Mouse (Mus musculus) limb, embryonic 10.5 days (tissue): ENCODE data around the gene Olig3. TPM values are rescaled to one million over a fixed set of nuclear protein-coding genes. Genes with fewer than 3 reads are reported as not detected.

Experiments used
- DNase-seq: peaks from one replicate; pipeline ENCODE4 v3.0.0-alpha.2; 2017; ENCODE audit warnings: low spot score
- H3K27ac ChIP-seq: fragments of 300-500 bp; sonication (generic); 2 replicates; pipeline ENCODE4 v1.5.1; 2016; ENCODE audit warnings: mild to moderate bottlenecking
- H3K27me3 ChIP-seq: fragments of 300-500 bp; sonication (generic); 2 replicates; pipeline ENCODE4 v1.6.1; 2016; ENCODE audit warnings: low read depth, mild to moderate bottlenecking; ENCODE audit not compliant: poor library complexity, severe bottlenecking
- H3K36me3 ChIP-seq: fragments of 300-500 bp; sonication (generic); 2 replicates; pipeline ENCODE4 v1.6.1; 2016; ENCODE audit warnings: mild to moderate bottlenecking, moderate library complexity
- H3K4me1 ChIP-seq: fragments of 300-500 bp; sonication (generic); 2 replicates; pipeline ENCODE4 v1.6.1; 2016
- H3K4me3 ChIP-seq: fragments of 300-500 bp; sonication (generic); 2 replicates; pipeline ENCODE4 v1.5.1; 2016; ENCODE audit warnings: mild to moderate bottlenecking, moderate library complexity
- H3K9me3 ChIP-seq: fragments of 300-500 bp; sonication (generic); replicated peaks from 2 replicates; pipeline ENCODE4 v1.6.1; 2016; ENCODE audit warnings: mild to moderate bottlenecking
- WGBS: fragments of 180-500 bp; shearing (Covaris S2); methylation state at CpG from one replicate; pipeline ENCODE4 v1.1.7; 2016; 5-methylcytosine and 5-hydroxymethylcytosine counted together
- polyA plus RNA-seq: library from polyadenylated mRNA; unstranded; fragments of >200 nt; fragmentation: Nextera tagmentation; extraction: Ambion mirVana; gene quantifications from 2 replicates; pipeline ENCODE4 v1.2.1, GENCODE M21; 2016

Gene Olig3
- polyA plus RNA-seq, 1 experiment from 2014 or later: not detected

DNA sequence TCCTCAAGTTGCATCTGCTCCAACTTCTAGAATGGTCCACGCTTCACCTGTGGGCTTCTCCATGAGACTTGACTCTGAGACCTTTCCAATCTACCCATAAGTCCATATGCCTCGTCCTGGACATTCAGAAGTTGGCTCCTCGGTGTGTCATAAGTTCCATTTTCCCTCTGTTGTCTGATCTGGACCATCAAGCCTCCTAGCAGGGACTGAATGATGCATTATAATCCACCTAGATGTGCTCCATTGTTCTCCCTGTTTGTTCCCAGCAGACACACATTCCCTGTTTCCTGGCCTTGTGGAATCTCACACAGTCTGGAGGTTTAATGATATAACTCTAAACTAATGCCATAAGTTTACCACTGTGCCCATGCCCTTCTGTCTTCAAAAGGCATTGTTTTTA is 50.8 kb downstream of the Olig3 start:
- no peak overlapping the region for H3K27ac ChIP-seq
- no peaks in the 10 kb centered on the region for H3K27me3 ChIP-seq
- no peak for DNase-seq
- no peak overlapping the region for H3K4me3 ChIP-seq
- H3K4me1 ChIP-seq: peaks cover 5% of the 10 kb centered on the region; the same call in 1 of the 2 replicates
- 91% methylated on average over 3 of the region's 3 CpGs for WGBS
- H3K36me3 ChIP-seq: no peaks in the 10 kb centered on the region
- H3K9me3 ChIP-seq: no peaks in the 10 kb centered on the region

Other genes with a start within 250 kb of the Olig3 start
- gene Ifngr1, start 235.4 kb downstream of the Olig3 start, polyA plus RNA-seq: 28.1 and 34.6 TPM in 2 replicates